ENCODE assay signal across 9 mouse cellular contexts in genomic region chr7:45701607-45702006, GRCm38 (mm10). TPM values are rescaled to one million over a fixed set of nuclear protein-coding genes. Genes with fewer than 3 reads are reported as not detected.
A peak's percentile ranks its signal among the peaks of the same experiment; 100 is the strongest.
DNase-seq lines count a peak whose midpoint lies in the region; ATAC-seq lines count a peak whose summit lies in the region.
"Had no signal": no experiment of that assay in that cellular context is flagged by ENCODE, and none has a peak within 500 bp of the region (broad histone marks: within the 10 kb centered on the region; RNA-seq: fewer than 3 reads in every experiment).

No protein-coding gene starts in this region.

- H3K4me3 ChIP-seq in heart, embryonic 13.5 days: peak overlapping the region; percentile 51; the same call in 1 of the 2 replicates
- peak overlapping the region; percentile 44; the same call in 1 of the 2 replicates for H3K4me3 ChIP-seq in brown adipose tissue, adult 24 weeks (ENCODE audit: insufficient read depth, low read depth, low read length)
- H3K4me3 ChIP-seq in forebrain, embryonic 10.5 days: 0 out of 2 replicates have a peak overlapping the region, but pooled peaks have one; percentile 58
- 0 out of 2 replicates have a peak overlapping the region, but pooled peaks have one; percentile 47 for H3K4me3 ChIP-seq in limb, embryonic 15.5 days

- no peaks in the 10 kb centered on the region for H3K36me3 ChIP-seq in heart, embryonic 13.5 days
- no peaks in the 10 kb centered on the region for H3K36me3 ChIP-seq in forebrain, embryonic 10.5 days (replicated peaks)
- H3K36me3 ChIP-seq in limb, embryonic 15.5 days: no peaks in the 10 kb centered on the region

- H3K9ac ChIP-seq in heart, embryonic 13.5 days: peak overlapping the region; percentile 77; the same call in 1 of the 2 replicates
- no peak overlapping the region for H3K9ac ChIP-seq in limb, embryonic 15.5 days

- H3K27me3 ChIP-seq in heart, embryonic 13.5 days (replicated peaks): peaks cover 40% of the 10 kb centered on the region
- peaks cover 36% of the 10 kb centered on the region for H3K27me3 ChIP-seq in forebrain, embryonic 10.5 days (ENCODE audit: poor library complexity, severe bottlenecking)
- H3K27me3 ChIP-seq in limb, embryonic 15.5 days: peaks cover 24% of the 10 kb centered on the region

- H3K27ac ChIP-seq in heart, embryonic 13.5 days (replicated peaks): no peak overlapping the region
- no peak overlapping the region for H3K27ac ChIP-seq in brown adipose tissue, adult 24 weeks (replicated peaks; ENCODE audit: low read depth, low read length)
- no peak overlapping the region for H3K27ac ChIP-seq in forebrain, embryonic 10.5 days
- no peak overlapping the region for H3K27ac ChIP-seq in limb, embryonic 15.5 days

- intact Hi-C loops in heart, postnatal 36 days (cut with DNase I): no loop called here

- no peaks in the 10 kb centered on the region for H3K9me3 ChIP-seq in heart, embryonic 13.5 days
- no peaks in the 10 kb centered on the region for H3K9me3 ChIP-seq in forebrain, embryonic 10.5 days
- no peaks in the 10 kb centered on the region for H3K9me3 ChIP-seq in limb, embryonic 15.5 days

- WGBS in heart, embryonic 13.5 days: 76% methylated on average over 11 of the region's 11 CpGs
- 81% methylated on average over 11 of the region's 11 CpGs for whole genome bisulfite sequencing in forebrain, embryonic 10.5 days
- 87% methylated on average over 11 of the region's 11 CpGs for WGBS in limb, embryonic 15.5 days

- H3K4me2 ChIP-seq in heart, embryonic 13.5 days: peak overlapping the region; percentile 82
- peak overlapping the region; percentile 92; the same call in 1 of the 2 replicates for H3K4me2 ChIP-seq in limb, embryonic 15.5 days

- DNase-seq in heart, postnatal 36 days: no peak
- DNase-seq in forebrain, embryonic 10.5 days (ENCODE audit: extremely low spot score, low spot score): no peak
- no peak for DNase-seq in embryo, embryonic 10.5 days (ENCODE audit: low spot score)
- no peak for DNase-seq in spleen, adult 12 weeks (ENCODE audit: low spot score)
- no peak for DNase-seq in right cerebral cortex, postnatal 25 days
- DNase-seq: thymus, adult 2 months had no signal

- ATAC-seq in heart, embryonic 13.5 days (ENCODE audit: extremely low read depth, insufficient number of reproducible peaks, low FRiP score, low TSS enrichment): no peak
- ATAC-seq in limb, embryonic 15.5 days (ENCODE audit: insufficient number of reproducible peaks, low FRiP score, low TSS enrichment, low read depth): no peak

- H3K4me1 ChIP-seq in heart, embryonic 13.5 days: peaks cover 49% of the 10 kb centered on the region
- 0 out of 2 replicates have a peak, but pooled peaks cover 2% of the 10 kb centered on the region for H3K4me1 ChIP-seq in brown adipose tissue, adult 24 weeks (ENCODE audit: control insufficient read depth, insufficient read depth, insufficient read length, low read length)
- peaks cover 60% of the 10 kb centered on the region for H3K4me1 ChIP-seq in forebrain, embryonic 10.5 days
- peaks cover 46% of the 10 kb centered on the region for H3K4me1 ChIP-seq in limb, embryonic 15.5 days

RNA-seq across cellular contexts. Expression of gene Car11, which starts 2.0 kb away (rescaled TPM):
- 5.4 and 6.0 TPM in 2 replicates for polyA plus RNA-seq in heart, embryonic 13.5 days (2015; fragmentation: Nextera tagmentation; extraction: Ambion mirVana)
- total RNA-seq in heart, postnatal 36 days (2021): 1 to 10 TPM; 6.2 to 6.7 TPM
- 12.1 and 17.1 TPM in 2 replicates for polyA plus RNA-seq in brown adipose tissue, adult 24 weeks (2012; ENCODE audit: insufficient read depth, insufficient read length, missing spikeins)
- 2.5 and 3.2 TPM in 2 replicates for polyA plus RNA-seq in forebrain, embryonic 10.5 days (2016; fragmentation: Nextera tagmentation; extraction: Ambion mirVana)
- 13.3 and 13.7 TPM in 2 replicates for polyA plus RNA-seq in limb, embryonic 15.5 days (2015; fragmentation: Nextera tagmentation; extraction: Ambion mirVana)

RNA-seq across cellular contexts. Expression of gene Dbp, which starts 3.3 kb away (rescaled TPM):
- 2.2 and 3.5 TPM in 2 replicates for polyA plus RNA-seq in heart, embryonic 13.5 days (2015; fragmentation: Nextera tagmentation; extraction: Ambion mirVana)
- total RNA-seq in heart, postnatal 36 days (2021): 100 to 1,000 TPM in 1 of 2 experiments, 10 to 100 TPM in 1; 44.4 to 158 TPM
- 23.3 and 31.5 TPM in 2 replicates for polyA plus RNA-seq in brown adipose tissue, adult 24 weeks (2012; ENCODE audit: insufficient read depth, insufficient read length, missing spikeins)
- 2.6 and 2.7 TPM in 2 replicates for polyA plus RNA-seq in forebrain, embryonic 10.5 days (2016; fragmentation: Nextera tagmentation; extraction: Ambion mirVana)
- 4.3 and 4.7 TPM in 2 replicates for polyA plus RNA-seq in limb, embryonic 15.5 days (2015; fragmentation: Nextera tagmentation; extraction: Ambion mirVana)

RNA-seq across cellular contexts. Expression of gene Sec1, which starts 7.4 kb away (rescaled TPM):
- 0.29 and 0.47 TPM in 2 replicates for polyA plus RNA-seq in heart, embryonic 13.5 days (2015; fragmentation: Nextera tagmentation; extraction: Ambion mirVana)
- total RNA-seq in heart, postnatal 36 days (2021): under 1 TPM in 1 of 2 experiments, not detected in 1; 0.22 TPM
- polyA plus RNA-seq in brown adipose tissue, adult 24 weeks (2012; ENCODE audit: insufficient read depth, insufficient read length, missing spikeins): not detected in 2 replicates
- polyA plus RNA-seq in forebrain, embryonic 10.5 days (2016; fragmentation: Nextera tagmentation; extraction: Ambion mirVana): 0.78 and 1.1 TPM in 2 replicates
- polyA plus RNA-seq in limb, embryonic 15.5 days (2015; fragmentation: Nextera tagmentation; extraction: Ambion mirVana): 0.56 and 0.97 TPM in 2 replicates

RNA-seq across cellular contexts. Expression of gene Rpl18, which starts 13.7 kb away (rescaled TPM):
- 630 and 695 TPM in 2 replicates for polyA plus RNA-seq in heart, embryonic 13.5 days (2015; fragmentation: Nextera tagmentation; extraction: Ambion mirVana)
- 100 to 1,000 TPM; 550 to 591 TPM for total RNA-seq in heart, postnatal 36 days (2021)
- 445 and 504 TPM in 2 replicates for polyA plus RNA-seq in brown adipose tissue, adult 24 weeks (2012; ENCODE audit: insufficient read depth, insufficient read length, missing spikeins)
- polyA plus RNA-seq in forebrain, embryonic 10.5 days (2016; fragmentation: Nextera tagmentation; extraction: Ambion mirVana): 1,181 and 1,186 TPM in 2 replicates
- polyA plus RNA-seq in limb, embryonic 15.5 days (2015; fragmentation: Nextera tagmentation; extraction: Ambion mirVana): 942 and 1,034 TPM in 2 replicates

RNA-seq across cellular contexts. Expression of gene Sphk2, which starts 16.2 kb away (rescaled TPM):
- polyA plus RNA-seq in heart, embryonic 13.5 days (2015; fragmentation: Nextera tagmentation; extraction: Ambion mirVana): 16.7 and 17.5 TPM in 2 replicates
- 10 to 100 TPM; 16.2 to 18.7 TPM for total RNA-seq in heart, postnatal 36 days (2021)
- polyA plus RNA-seq in brown adipose tissue, adult 24 weeks (2012; ENCODE audit: insufficient read depth, insufficient read length, missing spikeins): 9.2 and 9.9 TPM in 2 replicates
- polyA plus RNA-seq in forebrain, embryonic 10.5 days (2016; fragmentation: Nextera tagmentation; extraction: Ambion mirVana): 34.0 and 36.6 TPM in 2 replicates
- polyA plus RNA-seq in limb, embryonic 15.5 days (2015; fragmentation: Nextera tagmentation; extraction: Ambion mirVana): 38.5 and 39.7 TPM in 2 replicates
